Mouse (Mus musculus) ovary, postnatal 14 days (tissue): ENCODE results near the gene Tmem236.

Source experiments
- DNase-seq: peaks from one replicate; pipeline ENCODE4 v3.0.0; 2022; ENCODE audit warnings: low spot score

Gene Tmem236

DNA sequence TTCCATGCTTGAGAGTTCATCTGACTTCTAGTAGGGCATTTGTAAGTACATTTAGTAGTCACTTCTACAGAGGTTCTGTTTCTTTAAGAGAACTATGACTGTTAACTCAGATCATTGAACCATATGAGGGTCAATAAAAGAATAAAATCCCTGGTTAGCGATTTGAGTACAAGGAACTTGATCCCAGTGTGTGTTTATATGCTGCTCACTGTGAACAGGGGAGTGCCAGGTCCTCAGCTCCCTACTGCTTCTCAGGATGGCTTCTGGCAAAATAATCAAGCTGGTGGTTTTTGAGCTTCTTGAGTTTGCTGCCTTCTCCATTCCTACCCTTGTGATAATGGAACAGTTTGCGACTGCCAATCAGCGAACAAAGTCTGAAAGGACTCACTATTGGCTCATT lies at the start of gene Tmem236:
TSS of gene Tmem236 (plus strand) at position 190 of the 400 bp plus-strand sequence.
- DNase-seq, result no peak

DNA sequence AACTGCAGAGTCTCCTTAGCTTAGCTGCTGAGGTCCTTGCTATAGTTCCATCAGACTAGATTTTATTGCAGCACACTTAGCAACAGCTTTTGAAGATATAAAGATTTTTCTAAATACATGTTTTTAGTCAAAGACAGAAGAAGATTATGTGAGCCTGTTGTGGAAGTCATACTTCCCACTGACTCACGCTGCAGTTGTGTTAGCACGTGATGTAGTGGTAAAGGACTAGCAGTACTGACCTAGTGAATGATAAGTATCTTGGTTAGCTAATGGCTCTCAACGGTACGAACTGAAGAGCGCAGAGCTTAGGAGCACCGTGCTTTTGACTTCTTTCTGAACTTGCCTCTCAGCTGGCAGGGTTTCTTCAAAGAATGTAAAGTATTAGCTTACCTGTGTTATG lies 47.9 kb upstream of the Tmem236 start:
- DNase-seq, result no peak

DNA sequence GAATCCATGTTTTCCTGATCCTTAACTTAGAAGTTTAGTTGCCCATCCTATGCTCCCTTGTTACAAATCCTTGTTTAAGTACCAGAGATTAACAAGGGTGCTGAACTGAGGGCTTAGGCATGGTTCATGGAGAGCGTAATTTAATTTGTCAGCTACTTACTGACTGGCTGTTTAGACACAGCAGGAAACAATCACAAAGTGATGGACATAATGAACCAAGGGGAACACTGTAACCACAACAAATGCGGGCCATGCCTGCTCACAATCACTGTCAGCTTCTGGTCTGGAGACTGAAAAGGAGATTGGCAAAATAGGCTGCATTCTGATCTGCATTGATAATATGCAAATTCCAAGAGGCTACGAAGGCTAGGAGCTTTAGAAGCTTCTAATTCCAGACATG lies 46.7 kb upstream of the Tmem236 start:
- no peak for DNase-seq

DNA sequence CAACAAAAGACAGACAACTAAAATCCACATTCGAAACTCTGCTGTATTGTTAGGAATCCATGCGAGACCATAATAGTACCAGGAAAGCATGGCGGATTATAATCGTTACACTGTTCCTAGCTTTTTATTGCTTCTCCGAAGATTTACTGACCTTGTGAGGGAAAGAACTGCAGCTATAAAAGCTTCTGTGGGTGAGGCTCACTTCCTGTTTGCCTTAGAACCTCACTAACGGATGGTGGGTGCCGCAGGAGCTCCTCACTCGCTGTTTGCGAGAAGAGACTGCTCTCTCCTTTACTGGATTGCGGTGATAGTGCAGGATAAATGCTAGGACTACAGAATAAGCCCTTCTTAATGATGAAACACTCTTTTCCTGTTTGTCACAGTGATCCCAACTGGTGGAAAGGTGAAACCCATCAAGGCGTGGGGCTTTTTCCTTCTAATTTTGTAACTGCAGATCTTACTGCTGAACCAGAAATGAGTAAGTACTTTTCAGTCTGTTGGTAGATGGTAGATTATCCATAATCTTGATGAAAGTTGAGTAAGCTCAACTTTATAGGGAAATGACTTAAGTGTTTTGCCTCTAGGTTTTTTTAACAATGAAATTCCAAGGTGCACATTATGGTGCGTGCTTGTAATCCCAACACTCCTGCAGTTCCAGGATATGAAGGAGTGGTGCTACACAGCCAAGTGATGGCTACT lies 43.5 kb upstream of the Tmem236 start:
- DNase-seq, result no peak

DNA sequence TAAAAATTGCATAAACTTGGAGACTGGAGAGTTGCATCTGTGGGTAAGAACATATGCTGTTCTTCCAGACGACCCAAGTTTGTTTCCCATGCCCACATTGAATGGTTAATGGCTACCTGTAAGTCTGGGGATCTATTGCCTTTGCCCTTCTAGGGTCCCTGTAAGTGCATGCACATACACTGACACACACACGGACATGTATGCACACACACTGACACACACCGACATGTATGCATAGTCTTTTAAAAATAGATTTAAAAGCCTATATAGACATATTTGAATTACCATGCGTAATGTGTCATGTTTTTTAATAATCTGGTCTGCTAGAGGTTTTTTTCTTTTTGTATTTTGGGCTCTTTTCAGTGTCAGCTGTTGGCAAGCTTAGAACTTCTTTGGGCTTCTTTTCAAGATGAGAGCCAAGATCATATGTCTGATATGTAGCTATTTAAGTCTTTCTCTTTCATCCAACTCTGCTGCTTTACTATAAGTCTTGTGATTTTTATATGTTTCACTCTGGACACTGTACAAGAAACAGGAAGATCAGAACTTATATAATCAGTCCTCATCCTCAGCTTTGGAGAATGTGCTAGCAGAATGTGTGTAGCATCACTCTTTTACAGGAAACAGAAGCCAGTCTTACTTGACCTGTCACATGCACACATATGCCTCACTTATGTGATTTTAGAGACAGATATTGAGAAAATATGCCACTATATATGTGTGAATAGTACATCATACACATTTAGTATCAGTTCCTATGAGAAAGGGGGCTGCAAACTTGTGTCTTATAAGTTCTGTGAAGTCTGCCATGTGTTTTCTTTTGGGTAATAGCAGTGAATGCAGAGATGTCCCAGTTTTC lies 41.6 kb upstream of the Tmem236 start:
- no peak for DNase-seq

DNA sequence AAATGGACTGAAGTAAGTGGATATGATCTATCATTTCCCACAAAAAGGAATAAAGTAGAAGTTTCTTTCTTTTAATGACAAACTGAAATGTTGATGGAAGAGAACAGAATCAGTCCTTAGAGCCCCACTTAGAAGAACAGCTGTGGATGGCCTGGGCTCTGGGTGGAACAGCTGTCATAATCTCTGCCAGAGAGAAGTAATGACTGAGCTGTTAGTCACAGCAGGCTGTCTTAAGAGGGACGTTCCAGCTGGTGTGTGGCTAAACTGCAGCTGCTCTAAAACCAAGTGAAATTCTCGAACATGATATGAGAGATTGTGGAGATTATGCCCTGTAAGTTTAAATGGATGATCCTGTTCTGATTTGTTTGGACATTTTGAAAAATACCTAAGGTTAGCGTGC lies 37.4 kb upstream of the Tmem236 start:
- DNase-seq, result no peak

DNA sequence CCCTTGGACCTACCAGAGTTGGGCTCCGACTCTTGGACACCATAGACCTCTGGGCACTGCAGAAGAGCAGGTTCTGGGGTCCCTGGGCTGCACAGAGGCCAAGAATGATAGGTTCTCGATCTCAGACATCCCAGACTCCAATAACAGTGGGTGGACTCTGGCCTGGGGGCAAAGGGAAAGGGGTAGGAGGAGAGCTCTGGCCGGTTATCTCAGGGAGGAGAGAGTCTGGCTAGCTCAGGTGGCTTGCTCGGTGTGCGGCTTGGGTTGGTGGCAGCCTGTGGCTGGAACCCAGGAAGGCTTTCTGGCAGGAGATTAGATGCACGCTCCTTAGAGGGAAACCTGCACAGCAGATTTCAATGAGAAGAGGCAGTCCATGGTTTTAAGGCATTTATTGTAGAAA lies 34.7 kb upstream of the Tmem236 start:
- no peak for DNase-seq

DNA sequence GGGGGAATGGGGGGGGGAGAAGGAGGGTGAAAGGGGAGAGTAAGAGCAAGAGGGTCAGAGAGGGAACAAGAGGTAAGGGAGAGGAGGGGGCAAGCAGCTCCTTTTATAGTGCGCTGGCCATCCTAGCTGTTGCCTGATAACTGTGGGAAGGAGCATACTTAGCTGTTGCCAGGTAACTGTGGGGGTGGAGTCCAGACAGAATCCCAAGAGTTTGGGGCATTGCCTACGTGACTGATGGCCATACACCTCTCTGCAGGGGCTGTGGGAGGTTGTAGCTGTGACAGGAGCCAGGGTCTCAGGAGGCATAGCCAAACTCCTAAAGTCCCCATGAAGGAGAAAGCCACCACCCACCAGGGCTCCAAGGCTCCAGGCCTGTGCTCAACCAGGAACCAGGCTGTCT lies 34.3 kb upstream of the Tmem236 start:
- no peak for DNase-seq

DNA sequence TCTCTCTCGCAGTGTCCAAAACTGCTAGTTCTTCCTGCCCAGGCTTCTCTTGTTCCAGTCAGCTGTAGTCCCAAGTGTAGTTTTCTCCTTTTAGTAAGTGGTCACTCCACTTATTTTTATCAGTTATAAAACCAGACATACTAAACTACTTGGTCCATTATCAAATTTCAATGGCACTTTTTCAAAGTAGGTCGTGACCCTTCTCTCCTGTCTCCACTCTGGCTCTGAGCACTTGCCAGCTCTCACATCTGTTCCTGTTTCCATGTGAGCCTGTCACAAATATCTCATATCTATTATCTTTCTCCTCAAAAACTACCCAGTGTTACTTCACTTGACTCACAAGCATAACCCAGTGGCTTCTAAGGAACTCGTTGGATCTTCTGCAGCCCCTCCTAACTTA lies 29.0 kb upstream of the Tmem236 start:
- DNase-seq, result no peak

DNA sequence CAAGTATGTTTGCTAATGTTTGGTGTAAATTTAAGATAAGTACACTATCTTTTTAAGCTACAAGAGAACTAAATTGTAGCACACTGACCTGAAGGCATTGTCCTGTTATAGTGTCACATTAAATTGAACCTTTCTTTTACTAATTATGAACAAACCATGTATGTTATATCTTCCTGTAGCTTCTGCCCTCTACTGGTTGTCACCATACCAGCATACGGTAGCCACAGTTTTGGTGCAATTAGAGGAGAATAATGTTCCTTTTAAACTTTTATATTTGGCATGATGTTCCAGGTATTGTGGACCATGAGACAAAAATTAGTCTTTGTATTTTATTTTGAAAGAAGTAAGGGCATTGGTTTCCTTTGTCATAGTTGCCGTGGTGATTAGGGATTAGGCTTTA lies 27.4 kb upstream of the Tmem236 start:
- no peak for DNase-seq

DNA sequence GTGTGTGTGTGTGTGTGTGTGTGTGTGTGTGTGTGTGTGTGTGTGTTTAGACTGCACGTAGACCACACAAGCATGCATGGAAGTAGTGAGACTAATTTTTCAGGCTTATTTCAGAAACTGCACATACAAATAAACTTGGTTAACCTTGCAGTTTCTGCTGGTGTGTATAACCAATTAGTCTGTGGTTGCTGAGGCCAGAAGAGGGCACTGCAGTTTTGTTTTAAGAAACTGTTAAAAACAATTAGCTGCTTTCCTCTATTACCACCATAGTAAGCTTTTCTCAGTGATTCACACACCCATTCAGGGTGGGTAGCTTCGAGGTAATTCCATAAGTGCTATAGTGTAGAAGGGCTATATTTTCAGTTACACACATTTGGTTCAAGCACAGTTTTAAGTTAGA lies 23.5 kb upstream of the Tmem236 start:
- DNase-seq, result no peak

DNA sequence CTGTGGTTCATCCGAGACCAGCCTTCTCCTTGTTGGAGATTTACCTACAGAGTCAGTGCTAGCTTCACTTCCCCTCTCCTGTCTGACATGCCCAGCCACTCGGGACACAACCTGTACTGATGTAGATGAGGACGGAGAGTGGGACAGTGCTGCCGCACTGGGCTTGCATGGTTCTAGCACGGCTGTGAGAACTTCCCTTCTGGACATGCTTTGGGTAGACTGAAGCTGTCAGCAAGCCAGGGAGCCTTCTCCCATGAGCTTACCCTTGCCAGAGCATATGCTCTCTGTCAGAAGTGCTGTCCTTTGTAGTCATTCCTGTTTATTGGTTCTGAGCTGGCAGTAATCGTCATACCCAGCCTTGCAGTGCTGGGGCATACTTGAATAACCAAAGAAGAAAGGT lies 22.5 kb upstream of the Tmem236 start:
- no peak for DNase-seq

DNA sequence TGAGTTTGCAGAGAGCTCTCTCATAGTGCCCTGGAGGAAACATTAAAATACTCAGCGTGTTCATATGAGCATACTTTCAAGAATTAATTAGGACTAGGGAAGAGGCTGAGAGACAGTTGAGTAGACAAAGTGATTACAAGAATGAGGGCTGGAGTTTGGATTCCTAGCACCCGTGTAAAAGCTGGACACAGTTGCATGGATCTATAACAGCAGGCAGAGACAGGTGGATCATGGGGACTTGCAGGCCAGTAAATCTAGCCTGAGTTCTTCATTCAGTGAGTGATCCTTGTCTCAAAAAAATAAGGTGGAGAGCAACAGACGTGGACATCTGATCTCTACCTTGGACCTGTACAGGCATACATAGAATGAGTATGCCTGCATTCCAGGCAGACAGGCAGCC lies 15.3 kb upstream of the Tmem236 start:
- DNase-seq, result no peak

DNA sequence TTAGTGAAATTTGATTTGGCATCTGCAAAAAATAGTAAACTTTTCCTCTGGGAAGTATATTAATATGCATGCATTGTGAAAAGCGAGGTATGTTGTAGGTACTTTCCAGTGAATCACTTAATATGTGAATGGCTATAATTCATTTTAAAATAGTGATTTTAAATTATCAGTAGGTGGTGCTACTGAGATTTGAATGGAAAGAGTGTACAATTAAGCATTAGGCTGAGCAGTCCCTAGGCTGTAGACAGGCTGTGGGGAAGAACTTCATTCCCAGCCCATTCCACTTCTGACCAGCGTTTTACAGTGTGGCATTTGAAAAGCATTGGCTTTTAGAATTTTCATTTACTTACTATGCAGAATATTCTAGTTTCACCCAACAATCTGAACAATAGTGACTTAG lies 14.6 kb upstream of the Tmem236 start:
- no peak for DNase-seq

DNA sequence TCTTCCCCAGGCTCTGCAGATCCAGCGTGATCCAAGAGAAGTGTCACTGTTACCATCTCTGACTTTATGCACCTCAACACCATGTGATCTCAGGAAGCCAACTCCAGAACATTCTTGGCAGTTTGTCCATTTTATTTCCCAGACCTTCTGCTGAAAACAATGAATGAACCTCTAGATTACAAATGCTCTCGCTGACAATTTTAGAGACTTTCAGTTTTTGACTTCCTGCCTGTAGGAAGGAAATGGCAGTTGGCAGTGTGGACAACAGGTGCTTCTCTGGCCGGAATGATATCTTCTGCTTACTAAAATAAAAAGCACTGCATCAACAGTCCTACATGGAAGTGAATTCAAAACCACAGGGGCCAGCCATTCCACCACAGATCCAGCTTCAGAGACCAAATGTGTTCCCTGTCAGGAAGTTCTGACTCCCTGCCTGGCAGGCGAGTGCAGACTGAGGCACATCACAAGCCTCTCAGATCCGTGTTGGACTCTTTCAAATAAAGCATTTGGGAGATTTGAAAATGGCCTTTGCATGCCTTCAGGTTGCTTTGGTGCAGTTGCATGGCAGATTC lies 9.8 kb upstream of the Tmem236 start:
- no peak for DNase-seq

DNA sequence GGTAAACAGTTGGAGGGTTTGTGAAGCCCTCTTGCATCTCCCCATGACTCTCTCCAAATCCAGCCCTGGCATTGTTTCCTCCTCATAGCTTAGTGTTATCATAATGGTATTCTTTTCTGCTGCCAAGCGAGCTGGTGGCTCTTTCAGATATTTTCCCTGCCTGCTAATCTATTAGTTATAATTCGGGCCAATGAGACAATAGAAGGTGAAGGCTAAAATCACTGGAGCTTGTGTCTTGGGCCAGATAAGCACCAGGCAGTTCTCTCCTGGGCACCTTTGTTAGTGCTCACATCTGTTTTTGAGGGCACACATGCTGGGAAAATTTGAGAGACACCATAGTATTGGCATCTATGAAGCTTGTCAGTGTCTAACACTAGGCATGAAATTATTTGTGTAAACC lies 9.3 kb upstream of the Tmem236 start:
- DNase-seq, result no peak

DNA sequence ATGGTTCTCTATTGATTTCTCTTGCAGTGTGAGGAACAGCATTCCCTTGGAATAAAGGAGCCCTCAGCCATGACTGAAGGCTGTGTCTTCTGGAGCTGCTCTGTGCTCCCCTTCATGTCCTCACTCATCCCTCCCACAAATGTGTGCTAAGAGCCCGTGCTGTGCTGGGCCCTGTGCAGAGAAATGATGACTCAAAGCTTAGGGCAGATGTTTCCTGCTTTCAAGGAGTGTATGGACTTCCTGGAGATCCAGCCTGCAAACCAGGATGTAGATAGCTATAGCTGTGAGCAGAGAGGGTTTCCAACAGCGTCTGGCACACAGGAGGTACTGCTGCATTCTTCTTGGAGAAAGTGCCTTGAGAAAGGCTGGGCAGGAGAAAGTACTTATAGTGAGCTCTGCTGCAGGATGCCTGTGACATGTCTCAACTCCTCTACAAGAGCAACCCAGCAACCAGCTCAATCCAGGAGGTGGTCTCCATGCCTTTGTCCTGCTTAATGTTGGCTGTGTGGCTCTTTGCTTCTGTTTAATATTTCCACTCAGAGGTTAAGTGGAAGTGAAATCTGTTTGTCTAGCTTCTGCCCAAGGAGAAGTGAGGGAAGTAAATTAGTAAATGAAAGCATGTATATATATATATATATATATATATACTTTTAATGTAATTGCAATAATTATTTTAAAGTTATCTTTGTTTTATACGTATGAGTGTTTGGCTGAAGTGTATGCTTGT lies 8.5 kb upstream of the Tmem236 start:
- DNase-seq, result no peak

DNA sequence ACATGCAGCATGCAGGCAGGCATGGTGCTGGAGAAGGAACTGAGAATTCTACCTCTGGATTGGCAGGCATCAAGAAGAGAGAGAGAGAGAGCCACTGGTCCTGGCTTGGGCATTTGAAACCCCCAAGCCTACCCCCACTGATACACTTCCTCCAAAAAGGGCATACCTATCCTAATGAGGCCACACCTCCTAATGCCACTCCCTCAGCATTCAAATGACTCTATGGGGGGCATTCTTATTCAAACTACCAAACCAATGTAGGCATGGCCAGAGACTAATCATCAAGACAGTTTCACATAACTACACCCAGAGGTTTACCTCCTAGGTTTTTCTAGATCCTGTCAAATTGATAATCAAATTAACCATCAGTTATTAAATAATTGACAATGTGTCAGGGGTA lies 6.6 kb upstream of the Tmem236 start:
- no peak for DNase-seq

DNA sequence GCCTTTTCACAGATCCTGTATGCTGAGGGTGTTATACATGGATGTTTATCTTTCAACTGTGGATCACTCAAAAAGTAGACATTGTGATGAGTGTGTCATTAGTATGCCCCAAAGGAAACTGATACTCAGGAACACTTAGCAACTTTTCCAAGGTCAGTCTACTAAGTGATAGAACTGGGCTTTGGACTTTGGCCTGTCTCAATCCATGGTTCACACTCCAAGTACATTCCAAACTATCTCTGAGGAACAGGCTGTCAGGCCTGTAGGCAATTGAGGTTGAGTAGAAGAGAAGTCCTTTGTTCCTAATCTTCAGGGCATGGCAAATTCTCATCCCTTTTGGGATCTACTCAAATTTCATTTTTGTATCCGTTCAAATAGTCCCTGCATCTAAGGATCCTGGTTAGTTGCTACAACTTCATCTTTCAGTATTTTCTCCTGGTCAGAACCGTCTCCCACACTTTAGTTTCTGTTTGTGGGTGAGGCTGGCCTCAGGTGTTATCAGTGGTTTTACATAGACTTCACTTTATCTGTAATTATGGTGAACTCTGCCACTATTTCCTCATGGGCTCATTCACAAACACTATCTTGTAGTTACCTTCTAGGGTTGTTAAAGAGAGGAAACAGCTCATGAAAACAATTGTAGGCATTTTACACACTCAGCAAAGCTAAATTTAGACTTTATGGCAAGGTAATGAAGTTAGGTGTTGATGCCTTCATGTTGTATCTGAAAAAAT lies 2.3 kb downstream of the Tmem236 start:
- DNase-seq, result no peak

DNA sequence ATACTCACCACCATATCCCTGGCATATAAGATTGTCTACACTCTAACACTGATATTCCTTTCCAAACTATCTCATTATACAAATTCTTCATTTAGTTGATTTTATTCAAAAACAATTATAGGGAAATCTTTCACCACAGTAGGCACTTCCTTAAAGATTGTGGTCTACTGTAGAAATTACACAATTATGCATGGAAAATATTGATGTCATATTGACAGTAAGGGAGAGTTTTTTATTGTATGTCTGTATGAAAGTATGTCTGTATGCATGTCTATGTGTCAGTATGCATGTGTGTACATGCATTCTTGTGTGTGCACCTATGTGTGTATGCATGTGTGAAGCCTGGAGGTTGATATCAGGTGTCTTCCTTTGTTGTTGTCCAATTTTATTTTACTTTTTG lies 10.1 kb downstream of the Tmem236 start:
- no peak for DNase-seq

DNA sequence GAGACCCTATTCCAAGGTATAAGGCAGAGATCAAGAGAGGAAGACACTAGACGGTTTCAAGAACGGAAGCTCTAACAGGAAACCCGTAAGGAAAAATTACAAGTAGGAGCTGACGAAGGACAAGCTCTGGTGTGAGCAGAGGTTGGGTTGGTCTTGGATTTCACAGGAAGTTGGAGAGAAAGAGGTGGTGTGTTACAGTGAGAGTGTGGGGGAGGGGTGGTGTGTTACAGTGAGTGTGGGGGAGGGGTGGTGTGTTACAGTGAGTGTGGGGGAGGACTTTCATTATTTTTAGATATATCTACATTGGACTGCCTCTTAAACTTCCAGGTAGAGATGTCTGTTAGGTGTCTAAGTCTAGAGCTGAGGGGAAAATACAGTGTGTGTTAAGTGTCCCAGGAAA lies 16.4 kb downstream of the Tmem236 start:
- DNase-seq, result no peak

DNA sequence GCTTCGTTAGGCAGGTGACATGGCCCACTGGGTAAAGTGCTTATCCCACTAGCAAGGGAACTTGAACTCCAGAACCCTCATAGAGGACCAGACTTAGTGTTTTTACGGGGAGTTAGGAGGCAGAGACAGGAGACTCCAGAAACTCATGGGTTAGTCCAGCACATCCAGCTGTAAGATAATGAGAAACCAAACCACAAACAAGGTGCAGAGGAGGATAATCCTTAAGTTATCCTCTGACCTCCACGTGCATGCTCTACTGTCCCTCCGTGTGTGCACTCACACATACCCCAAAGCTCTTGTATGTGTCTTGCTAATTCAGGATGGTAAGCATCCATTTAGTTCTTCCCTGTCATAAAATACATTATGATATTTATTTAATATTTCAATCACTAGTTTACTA lies 17.3 kb downstream of the Tmem236 start:
- no peak for DNase-seq
